ENCODE assay signal across 10 mouse cellular contexts in the genomic region with DNA sequence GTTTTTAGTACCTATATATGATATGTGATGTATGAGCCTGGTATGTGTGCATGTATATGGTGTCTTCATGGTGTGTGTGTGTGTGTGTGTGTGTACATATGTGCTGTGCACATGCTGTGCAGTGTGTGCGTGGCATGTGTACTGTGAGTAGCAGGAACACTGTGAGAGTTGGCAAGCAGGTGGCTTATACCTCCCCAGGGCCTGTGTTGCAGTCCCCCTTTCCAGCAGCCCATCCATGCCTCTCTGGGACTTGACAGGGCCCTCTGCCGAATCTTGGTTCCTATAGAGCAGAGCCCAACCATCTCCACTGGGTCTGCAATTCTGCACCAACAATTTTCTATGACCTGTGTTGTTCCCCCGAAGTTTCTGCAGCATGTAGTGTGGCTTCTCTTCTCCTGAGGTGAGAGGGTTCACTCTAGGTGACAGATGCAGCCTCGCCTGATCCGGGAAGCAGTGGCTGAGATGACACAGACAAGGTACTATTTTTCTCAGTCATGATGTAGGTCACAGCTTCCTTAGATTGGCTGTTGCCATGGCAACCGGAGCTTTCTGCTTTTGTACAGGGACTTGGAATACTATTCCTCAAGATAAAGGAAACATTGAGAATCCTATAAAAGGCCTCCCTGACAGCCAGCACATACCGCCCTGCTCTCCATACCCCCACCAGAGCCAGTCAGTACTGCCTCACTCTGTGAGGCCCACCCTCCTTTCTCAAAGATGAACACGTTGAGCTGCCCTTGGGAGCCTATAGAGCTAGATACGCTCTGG.
DNase-seq lines count a peak whose midpoint lies in the region; ATAC-seq lines count a peak whose summit lies in the region.
"Had no signal": no experiment of that assay in that cellular context is flagged by ENCODE, and none has a peak within 500 bp of the region (broad histone marks: within the 10 kb centered on the region; RNA-seq: fewer than 3 reads in every experiment).

No protein-coding gene starts in this region.

- peak; percentile 85 for ATAC-seq in forebrain, embryonic 13.5 days

- WGBS in forebrain, embryonic 13.5 days = 43% methylated on average over 9 of the region's 9 CpGs

- no peaks in the 10 kb centered on the region for H3K27me3 ChIP-seq in forebrain, embryonic 13.5 days
- H3K27me3 ChIP-seq: embryonic facial prominence, embryonic 12.5 days had no signal

- no peaks in the 10 kb centered on the region for H3K9me3 ChIP-seq in forebrain, embryonic 13.5 days (replicated peaks)
- H3K9me3 ChIP-seq: embryonic facial prominence, embryonic 12.5 days had no signal

- H3K27ac ChIP-seq in forebrain, embryonic 13.5 days = peak overlapping the region; percentile 40; the same call in 1 of the 2 replicates
- H3K27ac ChIP-seq: embryonic facial prominence, embryonic 12.5 days; kidney, postnatal 0 days had no signal

- H3K4me1 ChIP-seq in forebrain, embryonic 13.5 days = peaks cover 26% of the 10 kb centered on the region
- H3K4me1 ChIP-seq: embryonic facial prominence, embryonic 12.5 days had no signal

- no peak overlapping the region for H3K4me3 ChIP-seq in forebrain, embryonic 13.5 days
- H3K4me3 ChIP-seq: embryonic facial prominence, embryonic 12.5 days had no signal

- no peaks in the 10 kb centered on the region for H3K36me3 ChIP-seq in forebrain, embryonic 13.5 days (ENCODE audit: poor library complexity, severe bottlenecking)
- H3K36me3 ChIP-seq: embryonic facial prominence, embryonic 12.5 days had no signal

- H3K4me2 ChIP-seq in forebrain, embryonic 13.5 days = no peak overlapping the region
- H3K4me2 ChIP-seq: embryonic facial prominence, embryonic 12.5 days had no signal

- no peak overlapping the region for H3K9ac ChIP-seq in forebrain, embryonic 13.5 days
- H3K9ac ChIP-seq: embryonic facial prominence, embryonic 12.5 days had no signal

- DNase-seq in brain, embryonic 18.5 days (ENCODE audit: low read depth, low spot score) = peak; percentile 76
- peak; percentile 39 to 60 for DNase-seq in layer of hippocampus, postnatal 10 days (ENCODE audit: low spot score in 2 of 2)
- DNase-seq in neural tube, embryonic 10.5 days (ENCODE audit: extremely low spot score, low spot score) = peak; percentile 13
- DNase-seq in urinary bladder, postnatal 4 days (ENCODE audit: low spot score in 2 of 2) = no peak
- no peak for DNase-seq in spleen, adult 12 weeks (ENCODE audit: low spot score)
- DNase-seq in thymus, postnatal 0 days (ENCODE audit: low spot score) = no peak
- DNase-seq in ovary, postnatal 36 days (ENCODE audit: low spot score) = no peak

Comparison
In these comparisons a context has a peak if more than half of its experiments do, and no peak if none do; other contexts are left out.
1. DNase-seq: peak in brain, embryonic 18.5 days (single experiment), layer of hippocampus, postnatal 10 days (2 of 2) and neural tube, embryonic 10.5 days (single experiment); none in urinary bladder, postnatal 4 days (0 of 2), spleen, adult 12 weeks (single experiment), thymus, postnatal 0 days (single experiment) and ovary, postnatal 36 days (single experiment).